In genomic region chr14:44008021-44008420, GRCm38 (mm10) we compare ENCODE assay signal across 40 mouse cellular contexts. TPM values are rescaled to one million over a fixed set of nuclear protein-coding genes. Genes with fewer than 3 reads are reported as not detected.
"Had no signal": no experiment of that assay in that cellular context is flagged by ENCODE, and none has a peak within 500 bp of the region (broad histone marks: within the 10 kb centered on the region; RNA-seq: fewer than 3 reads in every experiment).

No protein-coding gene starts in this region.

RNA-seq across cellular contexts. Expression of gene Ang6, which starts 6.0 kb away (rescaled TPM):
- total RNA-seq: heart, postnatal 10 days; heart, postnatal 14 days; heart, postnatal 25 days; heart, postnatal 36 days; heart, postnatal 4 days; hindbrain, postnatal 0 days; layer of hippocampus, adult 18-20 months; layer of hippocampus, adult 2 months; layer of hippocampus, adult 8-10 months; layer of hippocampus, postnatal 10 days; layer of hippocampus, postnatal 14 days; layer of hippocampus, postnatal 25 days; layer of hippocampus, postnatal 36 days; left cerebral cortex, adult 18-20 months; left cerebral cortex, adult 2 months; left cerebral cortex, adult 8-10 months had no signal
- polyA plus RNA-seq: heart, embryonic 10.5 days; heart, embryonic 11.5 days; heart, embryonic 12.5 days; heart, embryonic 13.5 days; heart, embryonic 14.5 days; heart, postnatal 0 days; hindbrain, embryonic 10.5 days; hindbrain, embryonic 11.5 days; hindbrain, embryonic 12.5 days; hindbrain, embryonic 13.5 days; hindbrain, embryonic 14.5 days; hindbrain, embryonic 15.5 days; hindbrain, embryonic 16.5 days; hindbrain, postnatal 0 days; inflammation-experienced regulatory T-cells, adult 6 months; intestine, embryonic 14.5 days; intestine, embryonic 15.5 days; intestine, embryonic 16.5 days; intestine, postnatal 0 days; kidney, adult 2 months; kidney, embryonic 14.5 days; kidney, embryonic 15.5 days; kidney, embryonic 16.5 days; kidney, postnatal 0 days; large intestine, adult 2 months had no signal

RNA-seq across cellular contexts. Expression of gene Ang5, which starts 51.2 kb away (rescaled TPM):
- total RNA-seq: heart, postnatal 10 days; heart, postnatal 14 days; heart, postnatal 25 days; heart, postnatal 36 days; heart, postnatal 4 days; hindbrain, postnatal 0 days; layer of hippocampus, adult 18-20 months; layer of hippocampus, adult 2 months; layer of hippocampus, adult 8-10 months; layer of hippocampus, postnatal 10 days; layer of hippocampus, postnatal 14 days; layer of hippocampus, postnatal 25 days; layer of hippocampus, postnatal 36 days; left cerebral cortex, adult 18-20 months; left cerebral cortex, adult 2 months; left cerebral cortex, adult 8-10 months had no signal
- polyA plus RNA-seq: heart, embryonic 10.5 days; heart, embryonic 11.5 days; heart, embryonic 12.5 days; heart, embryonic 13.5 days; heart, embryonic 14.5 days; heart, postnatal 0 days; hindbrain, embryonic 10.5 days; hindbrain, embryonic 11.5 days; hindbrain, embryonic 12.5 days; hindbrain, embryonic 13.5 days; hindbrain, embryonic 14.5 days; hindbrain, embryonic 15.5 days; hindbrain, embryonic 16.5 days; hindbrain, postnatal 0 days; inflammation-experienced regulatory T-cells, adult 6 months; intestine, embryonic 14.5 days; intestine, embryonic 15.5 days; intestine, embryonic 16.5 days; intestine, postnatal 0 days; kidney, adult 2 months; kidney, embryonic 14.5 days; kidney, embryonic 15.5 days; kidney, embryonic 16.5 days; kidney, postnatal 0 days; large intestine, adult 2 months had no signal
